Mouse (Mus musculus): ENCODE measurements at regions not wholly inside any gene's neighbourhood (a gene's known extent, or its start where the extent isn't known, plus 50 kb on each side); places are given as distances from the start of the nearest gene placed in this dataset.

DNA sequence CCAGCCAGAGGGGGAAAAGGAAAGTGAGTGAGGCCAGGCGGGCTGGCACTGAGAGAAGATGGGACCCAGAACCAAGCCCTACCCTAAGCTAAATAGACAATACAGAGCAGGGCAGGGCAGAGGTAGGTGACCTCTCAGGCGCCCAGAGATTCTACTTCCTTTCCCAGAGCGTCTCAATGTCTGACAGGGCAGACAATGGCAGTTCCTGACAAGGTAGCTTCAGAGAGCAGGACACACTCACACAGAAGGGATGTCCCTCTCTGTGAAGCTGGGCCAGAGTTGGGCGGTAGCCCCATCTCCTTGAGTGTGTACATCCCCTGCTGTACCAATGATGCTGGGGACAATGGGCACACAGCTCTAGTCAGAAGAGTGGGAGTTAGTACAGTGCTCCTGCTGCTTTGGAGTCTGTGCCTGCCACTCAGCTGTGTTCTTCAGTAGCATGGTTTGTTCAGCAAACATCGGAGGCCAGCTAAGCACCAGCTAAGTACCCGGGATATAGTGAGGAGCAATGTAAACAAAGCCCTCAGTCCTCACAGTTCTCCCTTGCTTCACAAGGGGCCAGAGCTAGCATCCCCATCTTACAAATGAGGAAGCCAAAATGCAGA is 62.7 kb downstream of the Rhob start:
- TF ChIP-seq EP300 (optimal IDR thresholded peaks at IDR 0.05) (no peak), CTCF (IDR thresholded peaks at IDR 0.05; ENCODE audit: low read depth) (no peak)

Data from stomach, postnatal 0 days (tissue).